Mouse (Mus musculus): ENCODE data around the gene Gm36176.
"Not testable (repeated sequence)": the region's sequence is repeated elsewhere in the genome, so short reads cannot be mapped to it uniquely, and the experiment has no call there.

The Gm36176 gene

GRCm38 (mm10) chr10:77846503-77846902 is at the start of gene Gm36176:
Gene Gm36176 (plus strand): TSS chr10:77846803.
- DNase-seq (ENCODE audit: low spot score in 2 of 2) = no peak

GRCm38 (mm10) chr10:77797677-77798076 is 48.9 kb upstream of the Gm36176 start:
- DNase-seq (ENCODE audit: low spot score in 2 of 2) = no peak

DNA sequence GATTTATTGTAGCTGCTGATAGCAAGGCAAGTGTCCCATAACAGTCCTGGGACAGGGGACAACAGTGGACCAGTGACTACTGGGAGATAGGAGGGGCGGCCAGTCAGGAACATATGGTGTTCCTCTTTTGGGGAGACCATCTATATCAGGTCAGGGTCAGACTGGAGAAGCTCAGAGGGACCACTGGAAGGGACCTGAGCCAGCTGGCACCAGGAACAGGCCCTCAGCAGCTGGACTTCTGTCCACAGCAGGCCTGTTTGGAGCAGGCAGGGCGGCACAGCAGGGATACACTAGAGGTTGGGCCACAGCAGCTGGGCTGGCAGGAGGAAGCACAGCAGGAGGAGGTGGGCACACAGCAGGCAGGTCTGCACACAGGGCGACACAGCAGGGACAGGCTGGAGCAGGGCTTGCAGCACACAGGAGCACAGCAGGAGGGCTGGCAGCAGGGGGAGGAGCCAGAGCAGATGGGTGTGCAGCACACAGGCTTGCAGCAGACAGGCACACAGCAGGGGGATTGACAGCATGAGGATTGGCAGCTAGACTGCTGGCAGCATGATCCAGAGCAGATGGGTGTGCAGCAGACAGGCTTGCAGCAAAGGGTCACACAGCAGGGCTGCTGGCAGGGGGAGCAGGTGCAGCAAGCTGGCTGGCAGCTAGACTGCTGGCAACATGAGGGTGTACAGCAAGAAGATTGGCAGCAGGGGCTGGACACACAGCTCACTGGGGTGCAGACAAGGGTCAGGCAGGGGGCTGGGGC is 48.3 kb upstream of the Gm36176 start:
- not testable (repeated sequence) for DNase-seq (ENCODE audit: low spot score in 2 of 2)

GRCm38 (mm10) chr10:77798921-77799508 is 47.6 kb upstream of the Gm36176 start, which contains the start of gene Gm19668:
Gene Gm19668 (minus strand): TSS chr10:77799133.
- no peak for DNase-seq (ENCODE audit: low spot score in 2 of 2)

DNA sequence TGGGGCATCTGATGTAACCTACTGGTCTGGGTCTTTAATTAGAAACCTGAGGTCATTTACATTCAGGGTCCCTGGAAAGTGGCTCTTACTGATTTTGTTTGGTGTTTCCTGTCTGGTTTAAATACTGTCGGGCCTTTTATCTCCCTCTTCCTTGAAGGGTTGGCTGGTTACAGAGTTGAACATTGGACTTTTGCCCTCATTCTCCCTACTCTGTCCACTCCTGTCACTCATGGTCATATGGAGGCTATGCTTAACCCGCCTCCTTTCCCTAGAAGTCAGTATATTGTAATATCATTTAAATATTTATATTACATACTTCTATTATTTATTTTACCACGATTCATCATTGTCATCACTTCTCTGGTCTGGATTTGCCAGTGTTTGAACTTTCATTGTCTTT is 42.5 kb upstream of the Gm36176 start:
- DNase-seq (ENCODE audit: low spot score in 2 of 2) = no peak

DNA sequence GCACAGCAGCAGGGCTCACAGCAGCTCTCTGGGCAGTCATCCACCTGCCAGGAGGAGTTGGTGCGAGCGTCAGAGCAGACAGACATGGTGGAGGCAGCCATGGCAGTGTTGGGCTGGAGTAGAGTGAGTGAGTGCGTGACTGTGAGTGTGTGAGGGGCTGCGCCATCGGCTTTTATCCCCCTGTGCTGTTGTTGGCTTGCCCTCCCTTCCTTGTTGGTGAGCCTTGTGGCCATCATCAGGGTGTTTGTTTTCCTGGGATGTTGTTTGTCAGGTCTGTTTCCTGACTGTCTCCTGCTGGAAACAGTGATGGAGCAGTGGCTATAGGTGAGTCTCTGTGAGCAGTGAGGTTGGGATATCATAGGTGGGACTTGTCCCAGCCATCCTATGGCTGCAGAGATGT is 34.9 kb upstream of the Gm36176 start, which contains the start of gene Gm9507:
TSS of gene Gm9507 (minus strand) at position 101 of the 400 bp plus-strand sequence.
- no peak for DNase-seq (ENCODE audit: low spot score in 2 of 2)

- DNase-seq (ENCODE audit: low spot score in 2 of 2) = no peak
Measured at GRCm38 (mm10) chr10:77814382-77814781, 32.2 kb upstream of the Gm36176 start, which contains the start of gene Gm2696. Gene Gm2696 (plus strand): TSS chr10:77814682.

- no peak for DNase-seq (ENCODE audit: low spot score in 2 of 2)
Measured at GRCm38 (mm10) chr10:77815514-77815913, 31.1 kb upstream of the Gm36176 start.

- no peak for DNase-seq (ENCODE audit: low spot score in 2 of 2)
Measured at GRCm38 (mm10) chr10:77818523-77818922, 28.1 kb upstream of the Gm36176 start.

DNA sequence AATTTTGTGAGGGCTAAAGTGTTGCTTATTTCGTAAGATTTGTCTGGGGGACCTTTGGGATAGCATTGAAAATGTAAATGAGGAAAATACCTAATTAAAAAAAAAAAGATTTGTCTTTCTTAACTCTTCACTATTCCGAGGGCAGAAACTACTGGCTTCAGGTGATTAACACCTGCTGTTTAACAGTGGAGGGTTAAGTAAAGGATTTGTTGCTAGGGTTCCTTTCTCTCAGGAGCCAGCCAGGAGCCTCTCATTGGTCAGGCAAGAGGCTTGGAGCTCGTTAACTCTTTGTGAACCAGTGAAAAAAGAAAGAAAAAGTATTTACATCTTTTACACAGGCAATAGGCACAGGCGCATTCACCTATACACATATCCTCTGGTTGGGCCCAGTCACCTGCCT is 27.4 kb upstream of the Gm36176 start:
- DNase-seq (ENCODE audit: low spot score in 2 of 2) = no peak

GRCm38 (mm10) chr10:77826951-77827350 is 19.7 kb upstream of the Gm36176 start, which contains the start of gene Krtap10-4:
Gene Krtap10-4 (minus strand): TSS chr10:77827095.
- no peak for DNase-seq (ENCODE audit: low spot score in 2 of 2)

- DNase-seq (ENCODE audit: low spot score in 2 of 2) = peak; percentile 19 to 25
Measured at GRCm38 (mm10) chr10:77835647-77836046, 11.0 kb upstream of the Gm36176 start, which contains the start of gene Krtap10-10. Gene Krtap10-10 (plus strand): TSS chr10:77835947.

DNA sequence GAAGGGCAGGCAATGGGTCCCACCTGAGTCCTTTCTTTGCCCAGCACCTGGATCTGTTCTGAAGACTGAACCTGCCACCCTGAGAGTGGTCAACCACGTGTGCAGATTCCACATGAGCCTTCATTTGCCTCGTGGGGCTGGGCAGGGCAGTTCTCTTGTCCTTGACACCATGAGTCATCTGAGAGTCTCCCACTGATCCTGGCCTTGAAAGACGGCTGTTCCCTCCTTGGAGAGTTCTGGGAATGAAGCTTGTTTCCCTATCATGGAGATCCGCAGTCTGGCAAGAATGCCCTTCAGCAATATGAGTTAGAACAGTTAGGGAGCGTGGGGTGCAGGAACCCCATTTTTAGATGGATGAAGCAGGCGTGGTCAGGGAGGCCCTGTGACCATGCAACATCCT is 7.6 kb upstream of the Gm36176 start:
- DNase-seq (ENCODE audit: low spot score in 2 of 2) = no peak

DNA sequence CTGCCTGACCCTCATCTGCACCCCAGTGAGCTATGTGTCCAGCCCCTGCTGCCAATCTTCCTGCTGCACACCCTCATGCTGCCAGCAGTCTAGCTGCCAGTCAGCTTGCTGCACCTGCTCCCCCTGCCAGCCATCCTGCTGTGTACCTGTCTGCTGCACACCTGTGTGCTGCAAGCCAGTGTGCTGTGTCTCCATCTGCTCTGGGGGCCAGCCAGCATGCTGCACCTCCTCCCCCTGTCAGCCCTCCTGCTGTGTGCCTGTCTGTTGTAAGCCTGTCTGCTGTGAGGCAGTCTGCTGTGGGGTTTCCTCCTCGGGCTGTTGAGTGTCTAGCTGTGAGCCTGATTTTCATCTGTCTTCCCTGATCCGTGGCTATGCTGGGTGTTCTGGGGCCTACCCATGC is 358 bp downstream of the Gm36176 start:
- DNase-seq (ENCODE audit: low spot score in 2 of 2) = no peak

DNA sequence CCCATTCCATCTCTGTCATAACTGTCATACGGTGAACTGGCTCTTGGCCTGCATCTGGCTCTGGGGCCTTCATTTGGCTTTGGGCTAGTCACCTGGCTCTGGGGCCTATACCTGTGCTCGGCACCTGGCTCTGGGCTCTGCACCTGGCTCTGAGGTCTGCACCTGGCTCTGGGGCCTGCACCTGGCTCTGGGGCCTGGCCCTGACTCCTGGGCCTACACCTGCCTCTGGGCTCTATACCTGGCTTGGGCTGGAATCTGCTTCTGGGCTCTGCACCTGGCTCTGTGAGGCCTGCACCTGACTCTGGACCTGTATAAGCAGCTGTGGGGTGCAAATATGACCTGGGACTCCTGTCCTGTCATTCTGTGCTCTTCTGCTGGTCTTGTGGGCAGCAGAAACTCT is 935 bp downstream of the Gm36176 start:
- DNase-seq (ENCODE audit: low spot score in 2 of 2) = no peak

DNA sequence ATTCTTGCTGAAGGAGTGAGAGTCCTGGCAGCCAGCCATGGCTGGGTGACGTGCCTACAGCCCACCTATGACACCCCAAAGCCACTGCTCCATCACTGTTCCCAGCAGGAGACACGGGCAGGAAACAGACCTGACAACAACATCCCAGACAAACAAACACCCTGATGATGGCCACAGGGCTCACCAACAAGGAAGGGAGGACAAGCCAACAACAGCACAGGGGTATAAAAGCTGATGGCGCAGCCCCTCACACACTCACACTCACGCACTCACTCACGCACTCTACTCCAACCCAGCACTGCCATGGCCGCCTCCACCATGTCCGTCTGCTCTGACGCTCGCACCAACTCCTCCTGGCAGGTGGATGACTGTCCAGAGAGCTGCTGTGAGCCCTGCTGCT is 6.0 kb downstream of the Gm36176 start, which contains the start of gene Gm10318:
TSS of gene Gm10318 (plus strand) at position 301 of the 400 bp plus-strand sequence.
- no peak for DNase-seq (ENCODE audit: low spot score in 2 of 2)

- no peak for DNase-seq (ENCODE audit: low spot score in 2 of 2)
Measured at GRCm38 (mm10) chr10:77861675-77862074, 15.1 kb downstream of the Gm36176 start, which contains the start of gene Gm3285. Gene Gm3285 (plus strand): TSS chr10:77861975.

GRCm38 (mm10) chr10:77864067-77864761 is 17.6 kb downstream of the Gm36176 start:
- no peak for DNase-seq (ENCODE audit: low spot score in 2 of 2)

DNA sequence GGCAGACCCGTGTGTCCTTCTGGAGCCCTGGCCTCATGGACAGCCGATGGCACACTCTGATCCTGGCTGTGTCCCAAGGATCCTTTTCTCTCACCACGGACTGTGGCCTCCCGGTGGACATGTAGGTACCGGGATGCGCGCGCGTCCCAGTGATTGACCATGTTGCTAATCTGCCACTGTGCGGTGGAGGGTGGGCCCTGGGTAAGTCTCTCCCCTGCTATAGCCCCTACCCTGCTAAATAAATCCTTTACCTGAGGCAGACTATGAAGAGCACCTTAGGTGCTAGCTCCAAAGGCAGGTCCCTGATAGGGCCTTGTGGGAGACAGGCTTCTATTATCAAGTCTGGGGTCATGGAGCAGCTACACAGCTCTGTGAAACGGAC is 18.1 kb downstream of the Gm36176 start:
- DNase-seq (ENCODE audit: low spot score in 2 of 2) = no peak

DNA sequence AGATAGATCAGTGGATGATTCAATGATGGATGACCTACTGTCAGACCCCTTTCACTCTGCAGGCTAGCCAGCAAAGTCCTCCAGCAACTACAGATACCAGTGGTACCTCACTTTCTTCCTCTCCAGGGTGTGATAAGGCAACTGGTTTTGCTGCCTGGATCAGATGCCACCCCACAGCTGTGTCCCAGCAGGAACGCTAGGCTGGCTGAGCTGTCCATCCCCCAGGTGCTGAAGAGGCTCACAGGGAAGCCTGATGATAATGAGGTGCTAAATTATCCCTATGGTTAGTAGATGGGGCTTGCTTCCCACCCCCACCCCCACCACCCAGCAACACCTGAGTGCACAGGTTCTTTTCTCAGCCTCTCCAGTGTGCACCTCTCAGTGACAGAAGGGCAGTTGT is 20.9 kb downstream of the Gm36176 start:
- no peak for DNase-seq (ENCODE audit: low spot score in 2 of 2)

DNA sequence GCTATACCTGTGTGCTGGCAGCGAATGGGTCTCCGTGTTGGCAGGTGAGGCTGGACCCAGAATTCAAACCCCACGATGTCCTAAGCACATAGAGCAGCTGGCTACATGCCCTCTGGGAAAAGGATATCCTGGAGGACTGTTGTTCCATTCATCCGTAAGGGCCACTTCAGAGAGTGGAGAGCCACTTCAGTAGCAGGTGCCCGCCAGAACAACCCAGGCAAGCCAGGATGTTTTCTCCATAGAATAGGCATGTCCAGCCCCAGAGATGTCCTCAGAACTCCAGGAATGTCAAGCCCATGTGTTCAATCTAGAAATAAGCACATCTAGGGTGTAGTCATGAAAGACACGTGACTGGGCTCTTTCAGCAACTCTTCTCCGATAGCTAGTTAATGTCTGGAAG is 23.0 kb downstream of the Gm36176 start:
- no peak for DNase-seq (ENCODE audit: low spot score in 2 of 2)

GRCm38 (mm10) chr10:77878985-77879384 is 32.4 kb downstream of the Gm36176 start:
- DNase-seq (ENCODE audit: low spot score in 2 of 2) = peak; percentile 61 to 64
